In genomic region chr5:127216389-127216788, GRCm38 (mm10) we compare ENCODE assay signal across 19 mouse cellular contexts. TPM values are rescaled to one million over a fixed set of nuclear protein-coding genes. Genes with fewer than 3 reads are reported as not detected.
"Had no signal": no experiment of that assay in that cellular context is flagged by ENCODE, and none has a peak within 500 bp of the region (broad histone marks: within the 10 kb centered on the region; RNA-seq: fewer than 3 reads in every experiment).

No protein-coding gene starts in this region.

- H3K27me3 ChIP-seq: limb, embryonic 15.5 days; liver, embryonic 13.5 days; lung, embryonic 15.5 days; megakaryocyte, embryonic 14.5 days; neural tube, embryonic 12.5 days had no signal

- H3K9ac ChIP-seq: limb, embryonic 15.5 days; liver, embryonic 13.5 days; liver, postnatal 0 days; lung, embryonic 15.5 days; neural tube, embryonic 12.5 days had no signal

- H3K9me3 ChIP-seq: limb, embryonic 15.5 days; lung, embryonic 15.5 days had no signal

- H3K27ac ChIP-seq: kidney, postnatal 0 days; limb, embryonic 15.5 days; liver, embryonic 13.5 days; lung, embryonic 15.5 days; macrophage; neural tube, embryonic 12.5 days had no signal

- ATAC-seq: intestine, postnatal 0 days; liver, postnatal 0 days had no signal

- H3K36me3 ChIP-seq: limb, embryonic 15.5 days; liver, embryonic 13.5 days; lung, embryonic 15.5 days; neural tube, embryonic 12.5 days had no signal

- DNase-seq: kidney, adult 8-10 months; kidney, postnatal 36 days; layer of hippocampus, adult 9-11 months; layer of hippocampus, postnatal 36 days; liver, embryonic 13.5 days; liver, postnatal 0 days; lung, postnatal 14 days; right cerebral cortex, postnatal 14 days; thymus, adult 18-20 months; thymus, postnatal 14 days had no signal

- H3K4me3 ChIP-seq: limb, embryonic 15.5 days; liver, embryonic 13.5 days; lung, embryonic 15.5 days; megakaryocyte, embryonic 14.5 days; neural tube, embryonic 12.5 days had no signal

- H3K4me2 ChIP-seq: limb, embryonic 15.5 days; liver, embryonic 13.5 days; lung, embryonic 15.5 days; neural tube, embryonic 12.5 days had no signal

- H3K4me1 ChIP-seq: limb, embryonic 15.5 days; liver, embryonic 13.5 days; lung, embryonic 15.5 days; megakaryocyte, embryonic 14.5 days; neural tube, embryonic 12.5 days had no signal

RNA-seq across cellular contexts. Expression of gene Tmem132c, which starts 25.2 kb away (rescaled TPM):
- total RNA-seq: monocyte, adult 5-6 weeks; neutrophil, adult 5-6 weeks had no signal
- polyA plus RNA-seq: macrophage had no signal
